Mouse (Mus musculus): Measurements from ENCODE around the gene Vti1a. TPM values are rescaled to one million over a fixed set of nuclear protein-coding genes. Genes with fewer than 3 reads are reported as not detected.

Vti1a gene
- polyA plus RNA-seq, 2 experiments = 6.9 to 11.9 TPM

- no peaks in the 10 kb centered on the region for H3K27me3 ChIP-seq (ENCODE audit: control insufficient read depth, insufficient read depth, low read length)
- ATAC-seq (ENCODE audit: insufficient read depth) = no peak
- no peaks in the 10 kb centered on the region for H3K36me3 ChIP-seq (replicated peaks; ENCODE audit: control insufficient read depth, insufficient read depth, low read depth)
- no peak overlapping the region for H3K27ac ChIP-seq
- no peak for DNase-seq (ENCODE audit: low read depth in 3 of 3, low spot score in 3 of 3)
- TF ChIP-seq CTCF (IDR thresholded peaks at IDR 0.05; ENCODE audit: low read depth) = no peak
- no peak for TF ChIP-seq EP300 (IDR thresholded peaks at IDR 0.05; ENCODE audit: low read depth)
- no peaks in the 10 kb centered on the region for H3K4me1 ChIP-seq (replicated peaks; ENCODE audit: control insufficient read depth in 2 of 2, insufficient read depth in 2 of 2, low read length in 1 of 2)
- H3K4me2 ChIP-seq (ENCODE audit: low read depth) = no peak overlapping the region
- no peak overlapping the region for H3K9ac ChIP-seq (replicated peaks)
- no peaks in the 10 kb centered on the region for H3K9me3 ChIP-seq (ENCODE audit: control insufficient read depth, low read length)
- no peak overlapping the region for H3K4me3 ChIP-seq (ENCODE audit: insufficient read depth in 1 of 2, low read depth in 2 of 2, low read length in 2 of 2)
- 76% methylated on average over 12 of the region's 12 CpGs for WGBS (ENCODE audit: insufficient replicate concordance)
These were observed 145.9 kb downstream of the Vti1a start for GRCm38 (mm10) chr19:55461963-55462362.

- H3K27ac ChIP-seq = no peak overlapping the region
- no peak for ATAC-seq (ENCODE audit: insufficient read depth)
- H3K9ac ChIP-seq (replicated peaks) = no peak overlapping the region
- TF ChIP-seq CTCF (IDR thresholded peaks at IDR 0.05; ENCODE audit: low read depth) = no peak
- no peak for TF ChIP-seq EP300 (IDR thresholded peaks at IDR 0.05; ENCODE audit: low read depth)
- no peaks in the 10 kb centered on the region for H3K4me1 ChIP-seq (replicated peaks; ENCODE audit: control insufficient read depth in 2 of 2, insufficient read depth in 2 of 2, low read length in 1 of 2)
- no peaks in the 10 kb centered on the region for H3K36me3 ChIP-seq (replicated peaks; ENCODE audit: control insufficient read depth, insufficient read depth, low read depth)
- H3K27me3 ChIP-seq (ENCODE audit: control insufficient read depth, insufficient read depth, low read length) = no peaks in the 10 kb centered on the region
- H3K4me2 ChIP-seq (ENCODE audit: low read depth) = no peak overlapping the region
- no peaks in the 10 kb centered on the region for H3K9me3 ChIP-seq (ENCODE audit: control insufficient read depth, low read length)
- DNase-seq (ENCODE audit: low read depth in 3 of 3, low spot score in 3 of 3) = no peak
- 70% methylated on average over 4 of the region's 4 CpGs for WGBS (ENCODE audit: insufficient replicate concordance)
- H3K4me3 ChIP-seq (ENCODE audit: insufficient read depth in 1 of 2, low read depth in 2 of 2, low read length in 2 of 2) = no peak overlapping the region
These were observed 147.6 kb downstream of the Vti1a start for GRCm38 (mm10) chr19:55463670-55464069.

DNA sequence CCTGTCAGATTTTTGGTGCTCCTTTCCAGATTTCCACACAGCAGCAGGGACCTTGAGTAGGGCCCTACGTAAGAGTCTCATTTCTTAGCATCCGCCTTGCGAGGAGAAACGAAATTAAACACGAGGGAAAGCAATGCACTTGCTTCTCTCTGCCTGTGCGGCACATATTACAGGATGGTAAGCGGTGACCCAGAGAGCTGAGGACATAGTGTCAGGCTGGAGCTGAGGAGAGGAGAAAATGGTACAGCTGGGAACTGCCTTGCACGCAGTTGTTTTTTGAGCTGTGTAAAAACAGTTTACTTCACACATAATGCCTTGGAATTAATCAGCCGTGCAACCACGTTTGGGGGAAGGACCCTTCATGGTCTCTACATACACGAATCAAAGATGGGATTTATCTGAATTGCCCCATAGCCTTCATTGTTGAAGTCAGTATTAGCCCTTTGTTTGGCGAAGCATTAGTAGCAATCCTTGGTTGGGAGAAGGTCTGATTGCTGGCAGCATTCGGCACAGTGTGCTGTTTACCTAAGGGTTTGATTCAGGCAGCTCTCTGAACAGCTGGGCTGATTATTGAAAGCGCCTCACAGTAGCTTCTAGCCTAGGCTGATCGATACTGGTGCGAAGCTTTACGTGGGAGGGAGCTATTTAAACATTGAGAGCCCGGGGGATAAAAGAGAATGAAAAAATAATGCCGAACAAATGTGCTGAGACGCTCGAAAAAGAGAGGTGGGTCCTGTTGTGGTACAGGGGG, 153.4 kb downstream of the Vti1a start:
- no peak overlapping the region for H3K4me3 ChIP-seq (ENCODE audit: insufficient read depth in 1 of 2, low read depth in 2 of 2, low read length in 2 of 2)
- DNase-seq (ENCODE audit: low read depth in 3 of 3, low spot score in 3 of 3) = no peak
- no peaks in the 10 kb centered on the region for H3K9me3 ChIP-seq (ENCODE audit: control insufficient read depth, low read length)
- H3K4me2 ChIP-seq (ENCODE audit: low read depth) = peak overlapping the region; percentile 29; the same call in 1 of the 2 replicates
- TF ChIP-seq EP300 (IDR thresholded peaks at IDR 0.05; ENCODE audit: low read depth) (no peak), CTCF (IDR thresholded peaks at IDR 0.05; ENCODE audit: low read depth) (no peak)
- ATAC-seq (ENCODE audit: insufficient read depth) = no peak
- H3K27me3 ChIP-seq (ENCODE audit: control insufficient read depth, insufficient read depth, low read length) = no peaks in the 10 kb centered on the region
- no peak overlapping the region for H3K9ac ChIP-seq (replicated peaks)
- H3K27ac ChIP-seq = no peak overlapping the region
- no peaks in the 10 kb centered on the region for H3K36me3 ChIP-seq (replicated peaks; ENCODE audit: control insufficient read depth, insufficient read depth, low read depth)
- peaks cover 0 to 2% of the 10 kb centered on the region in 2 experiments; a peak in 1 of 4 replicates for H3K4me1 ChIP-seq (replicated peaks; ENCODE audit: control insufficient read depth in 2 of 2, insufficient read depth in 2 of 2, low read length in 1 of 2)
- 75% methylated on average over 21 of the region's 21 CpGs for WGBS (ENCODE audit: insufficient replicate concordance)

- Histone ChIP-seq H3K36me3 (replicated peaks; ENCODE audit: control insufficient read depth, insufficient read depth, low read depth) (no peaks in the 10 kb centered on the region), H3K9me3 (ENCODE audit: control insufficient read depth, low read length) (no peaks in the 10 kb centered on the region), H3K4me3 (ENCODE audit: insufficient read depth in 1 of 2, low read depth in 2 of 2, low read length in 2 of 2) (no peak overlapping the region), H3K9ac (replicated peaks) (no peak overlapping the region), H3K4me2 (ENCODE audit: low read depth) (no peak overlapping the region), H3K27ac (no peak overlapping the region), H3K4me1 (replicated peaks; ENCODE audit: control insufficient read depth in 2 of 2, insufficient read depth in 2 of 2, low read length in 1 of 2) (peaks cover 0 to 2% of the 10 kb centered on the region in 2 experiments; a peak in 1 of 4 replicates), H3K27me3 (ENCODE audit: control insufficient read depth, insufficient read depth, low read length) (no peaks in the 10 kb centered on the region)
- WGBS (ENCODE audit: insufficient replicate concordance) = 76% methylated on average over 8 of the region's 8 CpGs
- no peak for TF ChIP-seq CTCF (IDR thresholded peaks at IDR 0.05; ENCODE audit: low read depth)
- TF ChIP-seq EP300 (IDR thresholded peaks at IDR 0.05; ENCODE audit: low read depth) = no peak
- ATAC-seq (ENCODE audit: insufficient read depth) (no peak), DNase-seq (ENCODE audit: low read depth in 3 of 3, low spot score in 3 of 3) (no peak)
These were observed 156.5 kb downstream of the Vti1a start for GRCm38 (mm10) chr19:55472582-55472981.

DNA sequence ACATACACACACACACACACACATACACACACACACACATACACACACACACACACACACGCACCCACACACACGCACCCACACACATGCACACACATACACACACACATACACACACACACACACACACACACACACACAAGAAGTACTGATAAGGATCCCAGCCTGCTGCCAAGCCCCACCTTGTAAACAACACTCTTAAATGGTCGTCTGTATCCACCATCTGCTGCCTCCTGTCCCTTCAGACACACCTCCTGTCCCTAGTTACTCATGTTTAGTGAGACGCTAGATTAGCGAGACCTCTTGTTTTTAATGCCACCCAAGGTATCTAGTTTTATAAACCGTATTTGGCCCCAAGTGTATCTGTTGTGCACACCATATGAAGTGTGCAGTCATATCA, 158.1 kb downstream of the Vti1a start:
- no peak overlapping the region for H3K4me2 ChIP-seq (ENCODE audit: low read depth)
- no peak for DNase-seq (ENCODE audit: low read depth in 3 of 3, low spot score in 3 of 3)
- WGBS (ENCODE audit: insufficient replicate concordance) = 62% methylated on average over 6 of the region's 6 CpGs
- no peak for TF ChIP-seq EP300 (IDR thresholded peaks at IDR 0.05; ENCODE audit: low read depth)
- no peak for TF ChIP-seq CTCF (IDR thresholded peaks at IDR 0.05; ENCODE audit: low read depth)
- no peak for ATAC-seq (ENCODE audit: insufficient read depth)
- H3K9ac ChIP-seq (replicated peaks) = no peak overlapping the region
- no peaks in the 10 kb centered on the region for H3K36me3 ChIP-seq (replicated peaks; ENCODE audit: control insufficient read depth, insufficient read depth, low read depth)
- H3K4me3 ChIP-seq (ENCODE audit: insufficient read depth in 1 of 2, low read depth in 2 of 2, low read length in 2 of 2) = no peak overlapping the region
- H3K27me3 ChIP-seq (ENCODE audit: control insufficient read depth, insufficient read depth, low read length) = no peaks in the 10 kb centered on the region
- H3K9me3 ChIP-seq (ENCODE audit: control insufficient read depth, low read length) = no peaks in the 10 kb centered on the region
- H3K27ac ChIP-seq = no peak overlapping the region
- H3K4me1 ChIP-seq (replicated peaks; ENCODE audit: control insufficient read depth in 2 of 2, insufficient read depth in 2 of 2, low read length in 1 of 2) = peaks cover 0 to under 1% of the 10 kb centered on the region in 2 experiments; a peak in 1 of 4 replicates
